Mouse (Mus musculus) spleen, adult 2 months (tissue): ENCODE measurements around the gene AL732309.1.

ENCODE experiments used
- CTCF ChIP-seq: fragments of 200-500 bp; IDR thresholded peaks from 2 replicates; pipeline ENCODE4 v1.5.1; 2011; ENCODE audit warnings: mild to moderate bottlenecking, inconsistent platforms; ENCODE audit not compliant: insufficient read depth, insufficient read length, insufficient replicate concordance; ENCODE audit errors: extremely low read depth
- POLR2A ChIP-seq: fragments of 200-500 bp; IDR thresholded peaks from 2 replicates; pipeline ENCODE4 v1.6.1; 2011; ENCODE audit warnings: low read depth, low read length, inconsistent platforms

DNA sequence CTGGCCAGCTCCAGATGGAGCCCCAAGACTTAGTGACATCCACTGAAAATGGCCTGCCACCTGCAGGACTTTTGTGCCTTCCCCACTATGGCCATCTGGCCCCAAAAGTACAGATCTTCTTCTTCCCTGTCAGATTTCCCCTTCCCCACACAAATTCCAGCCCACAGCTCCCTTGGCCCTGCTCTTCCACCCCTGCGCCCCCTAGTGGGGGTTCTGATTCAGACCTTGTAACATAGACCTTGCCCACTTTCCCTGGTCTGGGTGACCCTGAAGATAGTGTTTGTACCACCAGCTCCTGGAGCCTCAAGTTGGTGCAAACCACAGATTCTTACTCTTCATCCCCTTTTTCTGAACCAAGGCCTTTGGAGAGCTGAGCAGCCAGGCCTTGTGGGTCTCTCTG is 46.2 kb upstream of the AL732309.1 start:
- TF ChIP-seq POLR2A (no peak), CTCF (peak; percentile 73; the same call in 1 of the 2 replicates)
